Mouse (Mus musculus) embryonic fibroblast, embryonic 13.5 days (primary cell): ENCODE measurements at regions not wholly inside any gene's neighbourhood (a gene's known extent, or its start where the extent isn't known, plus 50 kb on each side); places are given as distances from the start of the nearest gene placed in this dataset.

ENCODE experiments used
- H3K27ac ChIP-seq: 2 replicates; pipeline ENCODE4 v1.5.1; 2012; ENCODE audit warnings: low read length, control low read depth, inconsistent platforms; ENCODE audit not compliant: insufficient read depth
- H3K4me1 ChIP-seq: 2 replicates; pipeline ENCODE4 v1.6.1; 2011; ENCODE audit warnings: low read length; ENCODE audit not compliant: control insufficient read depth, insufficient read depth
- H3K4me3 ChIP-seq: 2 replicates; pipeline ENCODE4 v1.5.1; 2011; ENCODE audit warnings: mild to moderate bottlenecking, control low read depth, low read length; ENCODE audit not compliant: insufficient read depth
- CTCF ChIP-seq: IDR thresholded peaks from 2 replicates; pipeline ENCODE4 v1.5.1; 2011; ENCODE audit warnings: mild to moderate bottlenecking, control low read depth, low read length, moderate library complexity, borderline replicate concordance; ENCODE audit not compliant: insufficient read depth
- POLR2A ChIP-seq: IDR thresholded peaks from 2 replicates; pipeline ENCODE4 v1.6.1; 2011; ENCODE audit warnings: low read depth, mild to moderate bottlenecking, control low read depth, low read length, moderate library complexity

DNA sequence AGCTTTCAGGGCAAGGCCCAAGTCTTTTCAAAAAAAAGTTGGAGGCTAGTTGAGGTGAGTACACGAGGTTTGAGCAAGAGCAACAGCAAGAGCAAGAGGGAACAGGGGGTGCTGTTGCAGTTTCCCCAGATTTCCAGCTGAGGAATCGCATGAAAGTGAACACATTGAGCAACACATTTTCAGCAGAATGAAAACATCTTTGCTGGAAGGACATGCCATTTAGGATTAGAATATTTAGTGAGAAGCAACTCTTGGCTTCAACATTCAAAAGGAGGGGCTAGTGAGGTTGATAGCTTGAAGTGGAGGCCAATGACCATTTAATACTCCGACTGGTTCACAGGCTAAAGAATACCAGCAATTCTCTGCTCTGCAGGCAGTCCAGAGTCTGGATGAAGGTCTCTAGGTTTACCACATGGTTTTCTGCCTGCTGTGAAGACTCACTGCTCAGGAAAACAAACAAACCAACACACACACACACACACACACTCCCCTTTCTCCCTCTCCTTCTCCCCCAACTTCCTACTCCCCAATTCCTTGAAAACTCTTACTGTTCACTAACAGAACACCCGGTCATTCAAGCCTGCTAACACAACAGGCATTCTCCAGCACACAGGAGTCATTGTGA lies 278.5 kb downstream of the Abcc12 start:
- TF ChIP-seq CTCF (no peak), POLR2A (no peak)
- Histone ChIP-seq H3K4me3 (no peak overlapping the region), H3K4me1 (no peaks in the 10 kb centered on the region), H3K27ac (no peak overlapping the region)

DNA sequence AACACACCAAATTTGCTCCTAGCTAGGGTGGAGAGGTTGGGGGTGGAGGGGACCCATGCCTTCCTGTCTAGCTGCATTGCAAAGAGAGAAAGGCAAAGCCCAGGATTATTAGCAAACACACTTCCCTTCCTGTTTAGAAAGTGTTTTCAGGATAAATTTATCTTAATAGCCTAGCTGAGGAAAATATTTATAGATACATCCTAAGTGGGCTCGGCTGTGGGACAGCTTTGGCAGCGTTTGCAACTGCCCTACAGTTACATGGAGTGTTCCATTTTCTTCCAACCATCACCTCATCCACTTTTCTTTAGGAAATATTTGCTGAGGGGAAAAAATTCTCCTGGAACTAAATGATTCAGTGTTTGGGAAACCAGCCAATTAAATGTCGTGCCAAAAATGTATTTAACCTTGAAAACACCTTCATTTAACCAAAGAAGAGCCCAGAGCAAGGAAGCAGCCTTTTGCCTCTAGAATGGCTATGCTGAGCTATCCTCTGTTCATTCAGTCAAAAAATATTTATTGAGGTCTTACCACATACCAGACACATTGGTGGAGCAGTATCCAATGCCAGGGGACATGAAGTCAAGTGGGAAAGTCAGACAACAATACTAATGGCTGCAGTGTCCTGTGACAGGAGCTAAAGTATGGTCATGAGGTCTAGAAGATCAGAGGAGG lies 291.6 kb downstream of the Abcc12 start:
- TF ChIP-seq CTCF (no peak), POLR2A (no peak)
- Histone ChIP-seq H3K4me1 (no peaks in the 10 kb centered on the region; the same call in 1 of the 2 replicates), H3K27ac (no peak overlapping the region), H3K4me3 (no peak overlapping the region)

DNA sequence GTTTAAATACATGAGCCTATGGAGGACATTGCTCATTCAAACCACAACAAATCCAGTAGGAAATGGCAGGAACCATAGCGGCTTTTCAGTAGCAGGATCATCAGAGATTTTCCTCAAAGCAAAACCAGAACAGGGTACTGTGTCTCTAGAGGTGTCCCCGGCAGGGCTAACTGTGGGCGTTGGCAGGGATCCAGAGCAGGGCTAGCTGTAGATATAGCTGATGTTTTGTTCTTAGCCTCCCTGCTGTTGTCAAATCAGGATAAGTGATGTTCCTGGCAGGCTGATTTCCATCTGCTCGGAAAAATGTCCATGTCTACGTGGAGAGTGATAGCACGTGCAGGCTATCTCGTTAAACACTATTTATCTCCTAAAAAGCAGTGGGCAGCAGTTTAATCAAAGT lies 297.6 kb downstream of the Abcc12 start:
- Histone ChIP-seq H3K4me3 (no peak overlapping the region), H3K4me1 (no peaks in the 10 kb centered on the region), H3K27ac (no peak overlapping the region)
- no peak for TF ChIP-seq POLR2A

DNA sequence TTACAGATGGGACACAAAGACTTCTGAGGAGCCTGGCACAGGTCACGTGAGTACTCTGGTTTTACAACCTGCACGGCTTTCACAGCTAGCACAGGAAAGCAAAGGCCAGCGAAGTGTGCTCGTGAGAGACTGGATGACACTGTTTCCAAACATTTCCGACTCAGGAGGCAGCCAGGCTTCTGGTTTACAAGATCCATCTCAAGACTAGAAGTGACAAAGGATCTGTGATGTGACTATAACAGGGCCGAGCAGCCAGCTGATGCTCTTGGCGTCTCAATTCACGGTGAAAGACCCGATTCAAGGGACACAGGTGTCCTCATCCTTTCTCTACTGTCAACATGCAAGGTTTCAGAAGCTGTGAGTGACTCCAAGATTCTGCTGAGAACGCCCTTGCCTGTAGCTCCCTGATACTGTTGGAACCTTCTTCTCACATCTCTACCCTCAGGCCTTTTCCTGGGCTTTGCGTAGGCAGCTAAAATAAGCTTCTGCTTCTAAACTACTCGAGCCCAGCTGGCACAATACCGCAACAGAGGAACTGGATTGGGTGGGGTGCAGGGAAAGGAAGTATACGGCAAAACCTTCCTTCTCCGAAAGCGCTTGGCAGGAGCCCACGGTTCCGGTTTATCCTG lies 300.3 kb downstream of the Abcc12 start:
- H3K4me3 ChIP-seq, result no peak overlapping the region
- TF ChIP-seq CTCF (no peak), POLR2A (no peak)
- no peaks in the 10 kb centered on the region for H3K4me1 ChIP-seq
- no peak overlapping the region for H3K27ac ChIP-seq

DNA sequence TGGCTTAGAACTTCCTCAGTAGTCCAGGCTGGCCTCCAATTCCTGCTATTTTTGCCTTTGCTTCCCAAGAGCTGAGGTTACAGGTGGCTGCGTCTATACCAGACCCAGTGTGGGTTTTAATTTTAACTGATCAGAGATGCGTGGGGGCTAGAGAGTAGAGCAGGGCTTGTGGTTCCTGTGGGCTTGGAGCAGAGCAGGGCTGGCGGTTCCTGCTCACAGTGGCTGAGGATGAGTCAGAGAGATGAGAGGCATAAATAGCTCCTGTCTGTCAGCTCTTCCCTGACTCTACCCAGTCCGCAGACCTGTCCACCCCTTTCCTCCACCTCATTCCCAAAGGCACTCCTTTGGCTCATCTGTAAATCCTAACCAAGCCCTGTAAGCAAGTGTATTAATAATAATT lies 304.8 kb downstream of the Abcc12 start:
- Histone ChIP-seq H3K4me1 (no peaks in the 10 kb centered on the region), H3K4me3 (no peak overlapping the region), H3K27ac (no peak overlapping the region)
- TF ChIP-seq POLR2A (no peak), CTCF (no peak)

DNA sequence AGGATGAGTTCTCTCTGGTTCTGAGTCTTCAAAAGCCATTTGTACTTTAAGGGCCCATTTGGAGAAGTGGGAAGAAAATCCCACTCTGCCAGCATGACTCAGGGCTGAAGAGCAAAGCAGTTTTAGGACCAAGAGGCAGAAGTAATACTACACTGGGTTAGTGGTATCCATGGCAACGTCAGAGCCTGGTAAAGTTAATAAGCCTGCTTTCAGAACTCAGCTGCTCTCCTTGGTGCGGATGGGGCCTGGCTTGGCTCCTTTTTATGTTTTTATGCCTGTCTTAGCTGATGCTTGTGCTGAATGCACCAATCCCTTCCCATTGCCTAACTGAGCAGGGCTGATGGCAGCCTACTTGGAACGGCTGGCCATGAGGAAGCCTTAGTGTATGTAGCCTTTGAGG lies 306.7 kb downstream of the Abcc12 start:
- H3K4me3 ChIP-seq, result no peak overlapping the region
- no peak for TF ChIP-seq CTCF
- no peak for TF ChIP-seq POLR2A
- no peaks in the 10 kb centered on the region for H3K4me1 ChIP-seq
- no peak overlapping the region for H3K27ac ChIP-seq

DNA sequence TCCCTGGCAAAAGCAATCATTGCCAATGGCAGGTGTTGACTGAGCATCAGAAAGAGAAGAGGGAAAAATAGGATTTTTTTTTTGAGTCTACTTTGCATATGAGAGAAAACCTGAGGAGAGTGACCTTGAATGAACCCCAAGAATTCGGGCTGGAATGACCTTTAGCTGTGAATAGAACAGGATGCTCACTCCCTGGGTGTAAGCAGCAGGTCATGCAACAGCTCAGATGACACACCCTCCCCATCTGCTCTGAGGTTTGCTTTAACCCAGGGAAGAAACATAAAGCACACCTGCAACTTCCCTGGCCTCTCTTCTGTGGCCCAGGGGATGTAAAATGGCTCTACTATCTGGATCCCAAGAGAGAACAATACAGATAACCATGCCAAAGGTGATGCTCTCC lies 307.9 kb downstream of the Abcc12 start:
- no peak overlapping the region for H3K4me3 ChIP-seq
- H3K27ac ChIP-seq, result no peak overlapping the region
- TF ChIP-seq POLR2A, result no peak
- TF ChIP-seq CTCF, result no peak
- no peaks in the 10 kb centered on the region for H3K4me1 ChIP-seq

DNA sequence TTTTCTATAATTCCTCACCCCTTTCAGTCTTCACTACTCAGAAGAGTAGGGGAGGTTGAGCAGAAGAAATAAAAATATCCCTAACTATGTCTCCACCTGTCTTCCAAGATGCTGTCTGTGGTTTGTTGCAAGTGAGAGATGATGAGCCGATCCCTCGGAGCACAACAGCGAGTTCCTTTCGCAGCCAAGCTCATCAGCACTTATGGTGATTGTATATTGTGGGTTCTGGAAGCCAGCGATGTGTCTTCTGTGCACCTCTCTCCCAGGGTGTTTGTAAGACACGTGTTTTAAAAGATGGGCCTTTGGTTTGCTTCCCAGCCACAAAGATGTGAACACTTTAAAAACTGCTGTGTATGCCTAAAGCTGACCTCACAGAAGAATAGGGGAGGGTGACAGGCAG lies 309.0 kb downstream of the Abcc12 start:
- Histone ChIP-seq H3K4me3 (no peak overlapping the region), H3K27ac (no peak overlapping the region), H3K4me1 (no peaks in the 10 kb centered on the region)
- TF ChIP-seq CTCF, result no peak
- TF ChIP-seq POLR2A, result no peak

DNA sequence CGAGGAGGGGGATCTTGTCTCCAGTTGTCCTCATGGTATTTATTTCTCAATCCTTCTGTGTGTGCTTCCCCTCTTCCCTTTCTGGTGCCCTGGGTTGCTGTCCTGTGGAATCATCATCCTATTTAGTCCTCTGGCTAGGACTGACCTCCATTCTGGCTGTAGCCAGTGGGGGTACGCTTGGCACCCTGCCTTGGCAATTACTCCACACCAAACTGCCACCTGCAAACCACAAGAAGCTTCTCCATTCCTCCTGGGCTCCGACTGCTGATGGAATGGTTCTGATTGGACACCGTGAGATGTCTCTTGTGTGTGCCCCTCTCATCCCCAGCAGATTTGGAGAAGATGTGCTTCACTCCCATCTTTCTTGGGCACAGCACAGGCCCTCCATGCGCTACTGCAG lies 322.5 kb downstream of the Abcc12 start:
- H3K4me1 ChIP-seq, result no peaks in the 10 kb centered on the region
- H3K27ac ChIP-seq, result no peak overlapping the region
- H3K4me3 ChIP-seq, result no peak overlapping the region
- TF ChIP-seq CTCF (no peak), POLR2A (no peak)

DNA sequence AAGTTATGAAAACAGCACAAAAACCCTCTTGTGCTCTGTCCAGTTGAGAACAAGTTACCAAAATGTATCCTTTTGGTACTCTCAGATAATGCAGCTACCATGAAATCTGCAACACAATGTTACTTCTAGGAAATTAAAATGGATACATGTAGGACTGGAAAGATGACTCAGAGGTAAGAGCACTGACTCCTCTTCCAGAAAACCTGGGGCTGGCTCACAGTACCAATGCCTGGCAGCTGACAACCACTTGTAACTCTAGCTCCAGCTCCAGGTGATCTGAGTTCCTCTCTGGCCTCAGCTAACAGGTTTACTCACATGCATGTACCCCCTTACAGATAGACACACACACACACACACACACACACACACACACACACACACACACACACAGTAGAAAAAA lies 325.1 kb downstream of the Abcc12 start:
- TF ChIP-seq POLR2A, result no peak
- no peak for TF ChIP-seq CTCF
- no peak overlapping the region for H3K27ac ChIP-seq

DNA sequence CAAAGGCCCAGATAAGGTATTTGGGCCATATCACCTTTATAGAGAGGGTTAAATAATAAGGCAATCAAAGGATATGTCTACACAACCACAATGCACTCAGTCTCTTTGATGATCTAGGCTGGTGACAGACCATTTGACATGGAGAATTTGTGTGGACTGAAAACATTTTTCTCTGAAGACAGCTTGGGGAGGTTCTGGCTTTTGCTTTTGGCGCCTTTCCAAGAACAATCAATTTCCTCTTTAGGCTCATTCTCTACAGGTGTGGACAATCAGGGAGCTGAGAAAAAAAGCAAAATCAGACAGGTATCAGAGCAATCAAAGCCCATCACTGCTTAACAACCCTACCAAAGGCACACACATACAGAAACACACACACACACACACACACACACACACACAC lies 325.8 kb downstream of the Abcc12 start:
- no peak for TF ChIP-seq POLR2A
- no peak for TF ChIP-seq CTCF
- Histone ChIP-seq H3K27ac (no peak overlapping the region), H3K4me3 (no peak overlapping the region), H3K4me1 (no peaks in the 10 kb centered on the region)

More for the DNA sequence above, 325.1 kb downstream of the Abcc12 start:
- Histone ChIP-seq H3K4me3 (no peak overlapping the region), H3K4me1 (no peaks in the 10 kb centered on the region)
